Mouse (Mus musculus) cerebellum, postnatal 14 days (tissue): ENCODE results near the gene Mpp3.
"Not testable (repeated sequence)": the region's sequence is repeated elsewhere in the genome, so short reads cannot be mapped to it uniquely, and the experiment has no call there.

ENCODE experiments used
- DNase-seq, 2 experiments: peaks; one replicate each; pipeline ENCODE4 v3.0.0; 2021; ENCODE audit warnings: mixed read lengths in 2 of 2

Mpp3 gene

DNA sequence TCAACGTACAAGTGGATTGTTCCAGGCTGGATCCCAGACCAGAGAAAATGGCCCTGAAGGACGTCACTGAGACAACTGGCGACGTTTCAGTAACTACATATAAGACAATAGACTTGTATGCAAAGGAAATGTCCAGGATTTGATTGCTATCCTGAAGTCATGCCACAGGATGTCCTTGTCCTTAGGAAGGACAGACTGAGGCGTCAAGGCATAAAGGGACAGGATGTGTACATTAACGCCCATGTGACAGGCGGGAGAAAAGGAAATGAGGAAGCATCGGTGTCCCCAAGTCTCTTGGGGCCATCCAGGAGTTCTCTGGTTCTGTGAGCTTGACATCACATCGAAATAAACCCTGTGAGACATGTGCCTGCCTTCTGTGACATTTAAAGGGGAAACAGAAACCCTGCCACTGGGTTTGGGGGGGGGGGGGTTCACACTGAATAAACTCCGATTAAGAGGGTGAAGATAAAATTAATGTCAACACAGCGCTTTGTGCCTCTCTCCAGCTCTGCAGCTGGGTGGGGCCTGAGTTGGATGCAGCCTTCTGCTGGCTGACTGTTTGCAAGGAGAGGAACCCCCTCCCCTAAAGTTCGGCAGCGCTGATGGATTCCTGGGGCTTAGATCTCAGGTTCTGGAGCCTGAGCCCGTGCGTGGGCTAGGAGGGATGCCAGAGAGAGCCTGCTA, 19.2 kb downstream of the Mpp3 start:
- DNase-seq = no peak

DNA sequence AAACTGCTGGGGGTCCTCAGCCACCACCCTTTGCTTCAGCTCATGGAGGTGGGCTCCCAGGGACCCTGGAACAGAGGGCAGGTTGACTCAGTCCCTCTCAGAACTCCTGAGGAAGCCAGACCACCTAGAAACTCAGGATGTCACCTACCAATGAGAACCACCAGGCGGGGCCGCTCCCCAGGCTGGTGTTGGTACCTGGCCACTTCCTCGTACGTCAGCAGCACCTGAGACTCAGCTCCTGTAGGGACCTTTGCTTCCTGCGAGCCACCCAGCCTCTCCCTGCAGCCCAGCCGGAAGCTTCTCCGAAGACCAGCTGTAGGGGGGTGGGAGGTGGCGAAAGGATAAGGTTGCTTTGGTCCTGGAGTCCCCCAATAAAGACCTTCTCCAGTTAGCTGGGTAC, 19.9 kb downstream of the Mpp3 start:
- no peak for DNase-seq

DNA sequence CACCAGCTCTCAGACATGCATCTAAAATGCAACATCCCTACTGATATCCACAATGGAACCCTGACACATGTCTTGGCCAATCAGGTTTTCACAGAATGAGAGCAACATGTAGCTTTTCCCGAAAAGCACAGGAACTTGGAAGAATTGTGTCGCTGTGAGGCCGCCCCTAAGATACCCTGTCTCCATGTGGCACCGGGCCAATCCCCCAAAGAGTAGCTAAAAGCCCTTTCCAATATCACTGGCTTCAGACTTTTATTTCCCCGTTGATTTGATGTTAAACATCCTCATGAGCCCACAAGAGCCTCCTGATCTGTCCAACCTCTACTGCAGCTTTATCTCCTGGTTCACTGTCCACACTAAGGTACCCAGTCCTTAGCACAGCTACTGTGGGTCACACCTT, 21.6 kb downstream of the Mpp3 start:
- peak in 1 of 2 experiments; percentile 62 for DNase-seq

DNA sequence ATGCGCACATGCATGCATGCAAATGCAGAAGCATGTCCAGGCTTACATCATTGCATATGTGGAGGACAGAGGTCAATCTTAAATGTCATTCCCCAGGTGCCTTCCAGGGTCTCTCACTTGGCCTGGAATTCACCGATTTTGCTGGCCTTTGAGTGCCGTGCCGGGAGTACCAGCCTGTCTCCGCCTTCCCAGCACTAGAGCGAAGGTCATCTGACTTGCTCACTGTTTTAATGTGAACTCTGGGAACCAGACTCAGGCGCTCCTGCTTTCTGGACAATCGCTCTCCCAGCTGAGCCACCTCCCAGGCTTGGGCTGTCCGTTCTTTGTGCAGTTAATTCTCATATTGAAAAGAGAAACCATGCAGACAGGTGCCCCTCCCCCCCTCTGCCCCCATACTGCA, 22.0 kb downstream of the Mpp3 start:
- no peak for DNase-seq

DNA sequence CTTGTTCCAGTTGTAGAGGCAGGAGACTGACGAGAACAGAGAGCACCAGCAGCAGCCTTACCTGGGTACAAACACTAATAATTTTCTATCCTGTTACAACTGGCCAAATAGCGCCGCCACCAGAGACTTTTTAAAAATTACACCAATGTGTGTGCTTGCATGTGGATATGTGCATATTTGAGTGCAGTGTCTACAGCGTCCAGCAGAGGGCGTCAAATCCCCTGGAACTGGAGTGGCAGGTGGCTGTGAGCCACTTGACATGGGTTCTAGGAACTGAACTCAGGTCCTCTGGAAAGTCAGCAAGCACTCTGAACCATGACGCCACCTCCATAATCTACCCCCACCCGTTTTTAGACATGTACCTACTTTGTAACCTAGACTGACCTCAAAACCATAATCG, 24.0 kb downstream of the Mpp3 start:
- peak; percentile 46 to 77 for DNase-seq

DNA sequence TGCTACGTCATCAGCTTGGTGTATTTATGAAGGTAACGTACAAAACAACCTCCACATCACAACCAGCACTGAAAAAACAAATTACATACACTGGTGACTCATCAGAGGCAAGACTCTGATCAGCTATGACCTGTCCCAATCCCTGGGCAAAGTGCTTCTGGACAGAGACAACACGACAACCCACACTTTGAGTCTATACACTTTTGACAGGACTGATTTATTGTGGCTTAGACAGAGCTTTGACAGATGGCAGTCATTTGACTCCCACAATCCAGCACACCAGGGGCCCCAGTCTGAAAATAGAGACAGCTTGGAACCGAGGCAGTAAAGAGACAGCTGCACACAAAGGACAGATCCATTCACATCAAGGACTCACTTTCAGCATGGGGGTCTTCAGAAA, 28.8 kb downstream of the Mpp3 start:
- DNase-seq = no peak

DNA sequence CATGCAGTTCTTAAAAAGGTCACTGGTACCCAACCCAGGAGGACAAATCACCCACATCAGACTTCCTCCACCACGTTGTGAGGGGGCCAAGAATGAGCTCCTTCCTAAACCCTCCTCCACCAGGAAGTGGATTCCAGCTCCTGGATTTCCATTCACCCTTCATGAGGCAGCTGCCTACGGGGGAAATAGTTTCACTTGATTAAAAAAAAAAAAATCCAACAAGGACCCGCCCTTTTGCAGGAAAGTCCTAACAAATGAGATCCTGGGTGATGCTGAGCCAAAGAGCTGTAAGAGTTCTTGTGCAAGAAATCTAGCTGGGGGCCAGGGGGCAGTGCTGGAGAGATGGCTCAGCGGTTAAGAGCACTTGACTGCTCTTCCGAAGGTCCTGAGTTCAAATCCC, 30.0 kb downstream of the Mpp3 start:
- DNase-seq = no peak

DNA sequence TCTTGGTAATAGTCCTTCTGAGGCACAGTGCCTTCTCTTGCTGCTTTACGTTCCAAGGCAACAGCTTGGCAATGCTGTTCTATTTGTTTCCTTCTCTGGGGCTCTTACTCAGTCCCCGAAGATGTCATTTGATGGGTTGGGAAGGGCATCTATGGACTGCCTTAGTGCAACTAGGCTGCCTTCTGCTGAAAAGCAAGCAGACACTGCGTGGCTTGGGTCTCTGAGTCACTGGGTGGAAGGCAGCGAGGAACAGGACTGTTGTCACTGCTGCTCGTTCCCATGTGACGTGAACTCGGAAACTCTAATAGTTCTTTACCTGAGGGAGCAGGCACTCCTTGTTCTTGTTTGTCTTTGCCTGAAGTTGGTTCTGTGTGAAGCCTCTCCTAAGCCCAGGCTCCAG, 32.3 kb downstream of the Mpp3 start:
- no peak for DNase-seq

DNA sequence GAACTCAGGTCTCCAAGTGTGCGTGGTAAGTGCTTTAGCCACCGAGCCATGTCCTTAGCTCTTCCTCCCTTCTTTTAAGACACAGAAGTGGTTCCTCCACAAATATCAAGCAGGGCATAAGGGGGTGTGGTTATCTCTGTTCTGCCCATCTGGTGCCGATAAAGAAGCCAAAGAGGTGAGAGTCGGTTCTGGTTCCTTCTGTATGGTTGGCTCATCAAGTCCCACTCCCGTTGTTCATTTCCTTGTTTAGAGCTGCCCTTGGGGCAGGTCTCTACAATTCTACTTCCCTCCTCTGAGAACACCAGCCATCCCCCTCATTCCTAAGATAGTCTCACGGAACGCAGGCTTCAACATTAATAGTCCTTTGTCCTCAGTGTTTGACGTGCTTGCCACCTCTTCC, 34.2 kb downstream of the Mpp3 start:
- peak; percentile 53 to 62 for DNase-seq

DNA sequence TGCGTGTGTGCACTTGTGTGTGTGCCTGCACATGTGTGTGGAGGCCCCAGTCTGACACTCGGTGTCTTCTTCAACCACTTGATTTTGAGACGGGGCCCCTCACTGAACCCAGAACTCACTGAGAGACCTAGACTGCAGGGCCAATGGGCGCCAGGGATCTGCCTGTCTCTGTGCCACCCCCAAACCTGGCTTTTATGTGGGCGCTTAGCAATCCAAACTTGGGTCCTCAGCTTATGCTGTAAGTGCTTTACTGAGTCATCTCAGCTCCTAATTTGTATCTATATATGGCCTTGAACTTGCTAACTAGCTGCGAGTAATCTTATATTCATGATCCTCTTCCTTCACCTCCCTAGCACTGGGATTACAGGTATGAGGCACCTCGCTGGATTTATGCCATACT, 35.9 kb downstream of the Mpp3 start:
- no peak for DNase-seq

DNA sequence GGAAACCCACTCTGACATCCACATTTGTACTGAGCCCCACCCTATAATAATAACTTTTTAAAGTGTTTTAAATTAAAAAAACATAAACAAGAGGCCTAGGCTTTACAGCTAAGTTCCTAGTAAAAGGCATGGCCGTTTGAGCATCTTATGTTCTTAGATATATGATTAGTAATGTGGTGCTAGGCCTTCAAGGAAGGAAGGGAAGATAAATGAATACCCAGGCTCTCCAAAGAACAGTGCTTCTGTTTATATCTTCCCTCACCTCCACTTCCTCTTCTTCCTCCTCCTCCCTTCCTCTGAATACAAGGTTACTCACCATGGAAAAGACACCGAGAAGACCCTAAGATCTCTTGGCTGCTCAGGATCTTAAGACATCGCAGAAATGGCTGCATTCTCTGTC, 36.4 kb downstream of the Mpp3 start:
- DNase-seq = no peak

DNA sequence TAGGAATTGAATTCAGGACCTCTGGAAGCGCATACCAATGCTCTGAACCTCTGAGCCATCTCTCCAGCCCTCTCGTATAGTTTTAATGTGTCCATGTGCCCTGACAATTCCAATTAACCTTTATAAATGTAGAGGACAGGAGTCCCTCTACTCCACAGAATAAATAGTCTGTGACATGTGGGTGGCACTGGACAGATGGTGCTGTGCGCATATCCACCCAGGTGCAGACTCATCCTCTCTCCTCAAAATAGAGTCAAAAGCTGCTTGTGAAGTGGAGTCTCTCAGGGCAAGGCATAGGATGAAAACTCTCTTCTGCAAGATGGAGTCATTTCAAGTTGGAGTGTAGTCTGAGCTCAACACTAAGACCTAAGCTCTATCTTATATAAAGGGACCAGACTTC, 38.0 kb downstream of the Mpp3 start:
- no peak for DNase-seq

DNA sequence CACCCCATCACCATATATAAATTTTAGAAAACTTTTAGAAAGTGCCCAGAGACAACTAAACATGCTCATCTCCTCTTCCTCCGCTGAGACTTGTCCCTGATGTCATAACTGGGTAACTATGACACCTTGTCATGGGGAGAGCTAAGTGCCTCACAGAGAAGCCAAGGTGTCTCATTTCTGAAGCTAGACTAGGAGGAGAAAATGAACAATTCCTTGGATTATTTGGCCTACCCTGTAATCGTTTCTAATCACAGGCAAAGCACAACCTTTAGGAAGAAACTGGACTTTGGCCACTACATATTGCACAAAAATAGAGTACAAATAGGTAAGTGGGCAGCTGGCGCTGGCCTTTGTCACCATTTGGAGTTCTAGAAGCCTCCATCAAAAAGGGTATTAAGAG, 41.3 kb downstream of the Mpp3 start, which contains the start of gene Dusp3:
Gene Dusp3 (minus strand): TSS at position 101 of the 400 bp plus-strand sequence.
- DNase-seq = no peak

DNA sequence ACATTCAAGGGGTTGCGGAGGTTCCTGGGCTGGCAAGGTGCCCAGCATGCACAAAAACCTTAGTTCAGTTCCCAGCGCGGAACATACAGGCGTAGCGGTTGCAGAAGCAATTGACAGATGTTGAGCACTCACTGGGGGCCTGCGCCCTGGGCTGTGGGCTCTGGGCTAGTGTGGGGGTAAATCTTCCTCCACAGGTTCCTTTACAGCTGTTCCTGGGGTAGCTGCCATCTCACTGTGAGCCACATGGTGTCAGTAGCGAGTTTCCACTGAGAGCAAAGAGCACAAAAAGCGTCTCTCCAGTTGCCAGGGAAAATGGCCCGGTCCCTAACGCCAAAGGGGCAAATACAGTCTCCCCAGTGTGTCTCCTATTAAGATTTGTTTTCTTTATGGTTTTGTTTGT, 42.3 kb downstream of the Mpp3 start:
- DNase-seq = peak; percentile 91 to 93

DNA sequence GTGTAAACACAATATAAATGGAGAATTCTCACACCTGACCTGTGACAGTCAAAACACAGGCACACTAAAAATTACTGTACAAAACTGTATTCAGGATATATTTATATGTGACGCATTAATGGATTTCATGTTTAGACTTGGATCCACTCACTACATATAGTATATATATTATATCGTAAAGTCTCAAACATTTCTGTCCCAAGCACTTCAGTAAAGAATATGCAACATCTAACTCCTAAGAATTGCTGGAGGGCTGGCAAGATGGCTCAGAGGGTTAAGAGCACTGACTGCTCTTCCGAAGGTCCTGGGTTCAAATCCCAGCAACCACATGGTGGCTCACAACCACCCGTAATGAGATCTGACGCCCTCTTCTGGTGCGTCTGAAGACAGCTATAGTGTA, 42.8 kb downstream of the Mpp3 start:
- DNase-seq = not testable (repeated sequence)

DNA sequence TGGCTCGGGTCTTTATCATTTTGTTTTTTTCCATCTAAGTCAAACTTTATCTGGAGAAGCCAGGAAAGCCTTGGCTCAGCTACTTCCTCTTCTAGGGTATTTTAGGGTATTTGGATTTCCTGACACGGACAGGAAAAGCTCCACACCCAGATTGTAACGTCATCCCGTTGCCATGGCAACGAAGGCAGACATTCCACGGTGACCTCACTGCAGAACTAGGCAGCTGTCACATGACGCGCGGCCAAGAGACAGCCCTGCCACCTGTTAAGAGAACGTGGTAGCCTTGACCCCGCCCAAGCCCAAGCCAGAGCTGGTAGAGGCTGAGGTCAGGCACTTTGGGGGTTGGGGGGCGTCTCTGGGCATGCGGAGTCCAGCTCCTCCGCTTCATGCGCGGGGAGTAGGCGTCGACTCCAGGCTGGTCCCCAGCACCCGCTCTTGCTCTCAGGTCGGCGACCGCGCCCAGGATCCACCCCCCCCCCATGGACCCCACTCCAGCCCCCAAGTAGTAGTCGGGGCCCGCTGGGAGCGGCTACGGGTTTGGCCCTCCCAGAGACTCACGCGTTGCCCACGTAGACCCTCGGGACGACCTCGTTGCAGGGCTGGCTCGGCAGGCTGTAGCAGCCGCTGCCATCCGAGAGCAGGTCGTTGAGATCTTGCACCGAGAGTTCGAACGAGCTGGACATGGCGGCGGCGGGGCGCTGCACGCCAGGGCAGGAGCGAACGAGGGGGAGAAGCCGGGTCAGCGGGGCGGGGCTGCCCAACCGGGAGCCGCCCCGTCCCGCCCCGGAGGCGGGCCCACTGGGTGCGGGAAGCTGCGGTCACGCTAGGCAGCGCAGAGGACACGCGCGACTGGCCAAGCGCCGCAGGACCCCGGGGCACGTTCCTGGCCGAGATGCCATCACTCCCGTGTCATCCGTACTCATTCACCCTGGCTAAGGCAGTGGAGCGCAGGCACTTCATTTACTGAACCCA, 43.9 kb downstream of the Mpp3 start, which contains the start of gene Cfap97d1:
Gene Cfap97d1 (plus strand): TSS at position 226 of the 972 bp plus-strand sequence.
- peak; percentile 97 for DNase-seq

DNA sequence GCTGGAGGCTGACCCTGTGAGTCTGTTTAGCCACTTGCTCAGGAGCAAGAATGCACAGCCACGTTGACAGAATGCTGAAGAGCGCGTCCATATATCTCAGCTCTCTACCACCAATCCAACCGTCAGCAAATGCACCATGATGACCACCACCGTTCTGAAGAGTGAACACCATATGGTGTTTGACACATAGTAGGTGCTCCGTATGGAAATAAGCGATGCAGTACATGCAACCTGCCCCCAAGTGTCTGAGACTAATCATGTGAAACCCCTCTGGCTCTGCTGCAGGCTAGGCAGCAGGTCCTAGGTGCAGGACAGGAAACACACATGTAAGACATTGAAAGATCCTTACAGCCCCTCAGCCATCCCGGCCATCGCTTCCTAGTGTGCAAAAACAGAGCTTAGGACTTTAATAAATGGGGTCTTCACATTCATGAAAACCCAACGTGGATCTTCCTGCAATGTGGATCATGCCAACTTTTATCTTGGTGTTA, 44.8 kb downstream of the Mpp3 start:
- no peak for DNase-seq

DNA sequence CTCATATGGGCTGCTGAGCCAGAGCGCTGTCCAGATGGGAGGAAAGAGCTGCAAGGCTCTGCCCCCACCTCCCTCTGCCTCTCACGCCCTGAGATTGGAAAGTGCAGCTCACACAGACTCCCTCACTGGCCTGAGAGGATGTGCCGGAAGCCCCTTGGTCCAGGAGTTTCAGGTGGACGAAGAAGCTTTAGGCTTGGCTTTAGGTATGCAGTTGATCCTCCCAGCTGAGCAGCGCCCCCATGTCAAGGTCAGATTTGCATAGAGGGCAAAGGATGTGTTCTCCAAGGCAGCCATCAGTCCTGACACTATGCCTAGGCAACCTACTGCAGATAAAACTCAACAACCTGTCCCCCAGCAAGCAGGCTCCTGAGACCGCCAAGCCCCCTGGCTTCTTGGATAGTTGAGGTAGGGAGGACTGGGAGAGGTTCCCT, 45.3 kb downstream of the Mpp3 start:
- no peak for DNase-seq

DNA sequence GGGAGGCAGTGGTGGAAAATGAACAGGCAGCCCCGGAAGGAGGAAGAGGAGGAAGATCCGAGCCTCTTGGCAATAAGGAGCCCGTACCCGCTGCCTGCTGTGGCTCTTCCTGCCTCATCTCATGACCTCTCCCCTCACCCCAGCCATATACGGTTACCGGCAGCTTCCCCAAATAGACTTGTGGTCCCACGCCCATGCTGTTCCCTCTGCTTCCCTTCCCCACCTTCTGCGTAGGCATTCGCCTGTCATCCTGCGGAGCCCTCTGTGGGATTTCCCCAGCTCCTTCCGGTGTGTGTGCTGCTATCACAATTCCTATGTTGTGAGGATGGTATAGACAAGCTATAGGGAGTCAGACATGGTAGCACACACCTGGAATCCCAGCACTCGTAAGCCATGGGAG, 46.4 kb downstream of the Mpp3 start:
- DNase-seq = no peak

DNA sequence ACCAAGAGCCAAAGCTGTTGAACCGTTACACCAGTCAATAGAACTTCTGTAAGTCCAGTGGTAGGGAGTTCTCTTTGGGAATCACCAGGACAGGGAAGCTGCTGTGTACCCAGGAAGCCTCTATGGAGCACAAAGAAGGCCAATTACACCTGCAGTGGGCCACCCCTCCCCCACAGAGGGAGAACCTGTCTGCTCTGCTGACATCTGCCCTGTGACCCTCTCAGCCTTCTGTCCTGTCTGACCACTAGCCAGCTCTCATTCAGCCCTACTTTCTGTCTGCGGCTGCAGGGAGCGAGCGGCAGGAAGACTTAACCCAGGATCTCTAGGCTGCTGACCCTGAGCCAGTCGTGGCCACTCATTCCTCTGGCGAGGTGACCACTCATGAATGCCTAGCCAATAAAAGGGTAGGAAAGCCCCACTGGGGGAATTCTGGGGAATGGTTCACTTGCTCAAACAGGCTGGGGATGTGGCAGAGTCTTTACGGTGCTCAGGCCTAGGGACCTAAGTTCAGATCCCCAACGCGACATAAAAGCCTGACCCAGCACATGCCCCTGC, 47.6 kb downstream of the Mpp3 start:
- DNase-seq = no peak

DNA sequence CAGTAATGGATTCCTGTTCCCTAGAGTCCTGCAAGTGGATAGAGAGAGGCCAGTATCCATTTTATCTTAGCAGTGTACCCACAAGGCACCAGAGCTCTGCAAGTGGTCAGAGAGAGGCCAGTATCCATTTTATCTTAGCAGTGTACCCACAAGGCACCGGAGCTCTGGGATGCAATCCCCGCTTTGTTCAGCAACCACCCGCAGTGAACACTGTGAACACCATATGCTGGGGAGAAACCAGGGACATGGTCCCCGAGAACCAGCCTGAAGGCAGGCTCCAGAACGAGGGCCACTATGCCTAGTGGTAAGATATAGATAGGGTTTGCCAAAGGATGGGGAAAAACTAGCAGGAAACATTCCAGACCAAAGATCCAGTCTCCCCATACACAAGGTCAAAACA, 49.1 kb downstream of the Mpp3 start:
- no peak for DNase-seq

DNA sequence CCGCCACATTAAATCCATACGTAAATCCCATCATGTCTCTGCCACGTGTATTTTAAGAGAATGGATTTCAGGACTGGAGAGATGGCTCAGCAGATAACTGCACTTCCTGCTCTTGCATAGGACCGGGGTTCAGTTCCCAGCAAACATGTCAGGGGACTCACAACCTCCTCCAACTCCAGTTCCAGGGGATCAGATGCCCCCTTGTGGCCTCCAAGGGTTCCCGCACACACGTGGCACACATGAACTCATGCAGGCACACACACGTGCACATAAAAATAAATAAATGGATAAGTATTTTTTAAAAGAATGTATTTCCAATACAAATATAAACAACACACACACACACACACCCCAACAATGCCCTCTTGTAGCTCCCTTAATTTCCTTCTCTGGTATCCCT, 51.3 kb downstream of the Mpp3 start:
- no peak for DNase-seq

DNA sequence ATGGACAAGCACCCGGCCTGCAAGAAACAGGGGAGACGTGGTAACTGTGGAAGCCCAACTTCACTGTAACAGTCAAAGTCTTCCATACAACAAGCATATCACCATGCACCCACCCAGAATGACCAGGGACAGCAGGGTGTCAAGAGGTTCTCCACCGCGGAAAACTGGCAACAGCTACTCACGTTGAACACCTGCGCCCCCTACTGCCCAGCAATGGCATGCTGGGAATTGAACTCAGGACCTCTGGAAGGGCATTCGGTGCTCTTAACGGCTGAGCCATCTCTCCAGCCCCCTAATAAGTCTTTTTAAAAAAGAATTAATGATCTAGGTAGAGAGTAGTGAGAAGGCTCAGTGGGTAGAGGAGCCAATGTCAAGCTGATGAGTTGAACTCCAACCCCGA, 53.3 kb downstream of the Mpp3 start:
- peak; percentile 43 to 53 for DNase-seq

DNA sequence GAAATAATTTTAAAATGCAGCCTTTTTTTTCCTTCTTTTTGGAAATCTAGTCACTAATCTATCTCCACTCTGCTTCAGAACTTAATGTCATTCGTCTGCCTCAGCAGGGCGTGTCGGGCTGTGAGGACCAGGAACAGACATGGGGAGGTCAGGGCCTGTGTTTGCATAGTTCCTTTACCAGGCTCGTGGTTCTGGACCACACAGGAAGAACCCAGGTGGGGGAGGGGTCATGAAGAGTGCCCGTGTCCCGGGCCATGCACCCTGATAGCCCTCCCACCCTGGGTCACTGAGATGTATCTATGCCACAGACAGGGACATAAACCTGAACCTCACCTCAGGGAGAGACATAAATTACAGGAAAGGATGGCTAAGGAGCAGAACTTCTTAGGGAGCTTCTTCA, 54.1 kb downstream of the Mpp3 start:
- DNase-seq = no peak
